Mouse (Mus musculus): ENCODE measurements around the gene Nrxn3. TPM values are rescaled to one million over a fixed set of nuclear protein-coding genes. Genes with fewer than 3 reads are reported as not detected.

The Nrxn3 gene
- polyA plus RNA-seq, 1 experiment from 2014 or later, result 1.4 TPM

DNA sequence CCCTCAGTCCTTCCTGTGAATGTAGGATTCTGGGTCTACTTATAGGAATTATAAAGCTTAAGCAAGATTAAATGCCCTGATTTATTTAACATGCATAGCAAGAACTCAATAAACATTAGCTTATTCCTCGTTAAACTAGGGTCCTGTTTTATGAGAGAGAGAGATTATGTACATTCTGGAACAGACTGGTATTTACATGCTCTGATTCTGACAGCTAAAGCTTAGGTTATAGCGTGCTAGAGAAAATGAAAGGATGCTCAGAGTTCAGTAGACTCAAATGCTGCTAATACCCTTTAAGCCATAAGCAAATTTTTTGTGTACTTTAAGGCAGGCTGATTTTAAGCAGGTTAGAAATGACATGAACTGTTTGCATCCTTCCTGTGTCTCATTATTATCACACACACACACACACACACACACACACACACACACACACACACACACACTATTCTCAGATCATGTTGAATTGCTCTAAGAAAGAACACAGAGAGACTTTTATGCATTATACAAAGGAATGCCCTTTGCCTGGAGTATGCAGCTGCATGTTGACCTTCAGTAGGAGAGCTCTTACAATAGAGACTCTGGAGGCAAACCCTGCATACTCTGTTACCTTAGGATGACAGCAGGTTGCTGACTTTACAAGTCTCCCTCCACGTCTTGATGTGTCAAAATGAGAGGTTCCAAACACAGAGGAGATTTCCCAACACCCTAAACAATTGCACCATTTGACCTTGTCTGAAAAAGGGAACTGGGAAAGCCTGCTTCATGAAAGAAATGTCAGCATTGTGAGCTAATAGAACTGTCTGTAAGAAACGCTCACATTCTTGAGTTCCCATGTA is 568.3 kb downstream of the Nrxn3 start:
- Histone ChIP-seq H3K27ac (ENCODE audit: low read length) (no peak overlapping the region), H3K9me3 (ENCODE audit: control insufficient read depth, low read length) (no peaks in the 10 kb centered on the region), H3K36me3 (ENCODE audit: control insufficient read depth, insufficient read depth, low read length) (no peaks in the 10 kb centered on the region), H3K9ac (ENCODE audit: low read depth, low read length) (no peak overlapping the region), H3K4me3 (ENCODE audit: low read length) (no peak overlapping the region), H3K4me2 (ENCODE audit: low read depth, low read length) (no peak overlapping the region), H3K4me1 (ENCODE audit: control insufficient read depth, insufficient read depth, low read length) (no peaks in the 10 kb centered on the region), H3K27me3 (replicated peaks; ENCODE audit: control insufficient read depth, insufficient read depth, low read length) (no peaks in the 10 kb centered on the region)
- no peak for ATAC-seq
- WGBS, result 30% methylated on average over 4 of the region's 4 CpGs

DNA sequence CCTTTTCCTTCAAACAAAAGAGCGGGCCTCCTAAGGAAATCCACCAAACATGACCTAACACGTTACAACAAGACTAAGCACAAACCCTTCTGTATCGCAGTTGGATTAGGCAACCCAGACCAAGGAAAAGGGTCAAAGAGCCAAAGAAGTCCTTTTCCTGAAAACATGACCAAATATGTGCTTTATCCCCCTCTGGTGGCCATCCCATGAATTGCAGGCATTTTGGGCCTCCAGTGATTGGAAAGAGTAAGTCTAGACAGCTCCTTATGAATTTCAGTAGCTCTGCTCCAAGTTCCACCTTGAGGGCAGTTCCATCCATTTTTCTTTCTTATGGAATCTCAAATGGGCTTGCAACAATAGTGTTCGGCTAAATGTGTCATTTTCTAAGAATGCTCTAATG is 579.3 kb downstream of the Nrxn3 start:
- 46% methylated on average over 4 of the region's 4 CpGs for WGBS
- no peaks in the 10 kb centered on the region for H3K36me3 ChIP-seq (ENCODE audit: control insufficient read depth, insufficient read depth, low read length)
- no peak overlapping the region for H3K4me2 ChIP-seq (ENCODE audit: low read depth, low read length)
- no peak overlapping the region for H3K27ac ChIP-seq (ENCODE audit: low read length)
- no peak overlapping the region for H3K4me3 ChIP-seq (ENCODE audit: low read length)
- no peaks in the 10 kb centered on the region for H3K4me1 ChIP-seq (ENCODE audit: control insufficient read depth, insufficient read depth, low read length)
- H3K27me3 ChIP-seq (replicated peaks; ENCODE audit: control insufficient read depth, insufficient read depth, low read length), result no peaks in the 10 kb centered on the region
- no peaks in the 10 kb centered on the region for H3K9me3 ChIP-seq (ENCODE audit: control insufficient read depth, low read length)
- no peak overlapping the region for H3K9ac ChIP-seq (ENCODE audit: low read depth, low read length)
- ATAC-seq, result no peak

DNA sequence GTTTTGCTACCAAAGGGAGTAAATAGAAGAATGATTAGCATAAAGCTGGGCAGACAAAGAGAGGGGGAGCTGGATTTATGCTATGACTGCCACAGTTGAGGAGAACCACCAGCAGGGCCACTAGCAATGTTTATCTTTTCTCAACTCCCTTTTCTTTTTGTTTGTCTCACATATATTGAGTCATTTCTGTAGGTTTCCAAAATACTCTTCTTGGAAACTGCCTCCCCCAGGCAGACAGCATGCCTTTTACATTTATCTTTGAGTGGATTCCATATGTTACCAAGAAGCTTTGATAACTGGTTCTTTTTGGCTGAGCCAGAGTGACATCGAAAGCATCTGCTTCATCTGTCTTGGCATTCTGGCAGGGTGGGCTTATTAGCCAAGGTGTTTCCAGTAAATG is 587.5 kb downstream of the Nrxn3 start:
- no peaks in the 10 kb centered on the region for H3K27me3 ChIP-seq (replicated peaks; ENCODE audit: control insufficient read depth, insufficient read depth, low read length)
- no peak overlapping the region for H3K27ac ChIP-seq (ENCODE audit: low read length)
- no peak overlapping the region for H3K9ac ChIP-seq (ENCODE audit: low read depth, low read length)
- H3K4me1 ChIP-seq (ENCODE audit: control insufficient read depth, insufficient read depth, low read length), result no peaks in the 10 kb centered on the region
- no peak for ATAC-seq
- 83% methylated on average over 1 of the region's 1 CpGs for WGBS
- no peaks in the 10 kb centered on the region for H3K36me3 ChIP-seq (ENCODE audit: control insufficient read depth, insufficient read depth, low read length)
- no peak overlapping the region for H3K4me2 ChIP-seq (ENCODE audit: low read depth, low read length)
- H3K4me3 ChIP-seq (ENCODE audit: low read length), result no peak overlapping the region
- H3K9me3 ChIP-seq (ENCODE audit: control insufficient read depth, low read length), result no peaks in the 10 kb centered on the region

DNA sequence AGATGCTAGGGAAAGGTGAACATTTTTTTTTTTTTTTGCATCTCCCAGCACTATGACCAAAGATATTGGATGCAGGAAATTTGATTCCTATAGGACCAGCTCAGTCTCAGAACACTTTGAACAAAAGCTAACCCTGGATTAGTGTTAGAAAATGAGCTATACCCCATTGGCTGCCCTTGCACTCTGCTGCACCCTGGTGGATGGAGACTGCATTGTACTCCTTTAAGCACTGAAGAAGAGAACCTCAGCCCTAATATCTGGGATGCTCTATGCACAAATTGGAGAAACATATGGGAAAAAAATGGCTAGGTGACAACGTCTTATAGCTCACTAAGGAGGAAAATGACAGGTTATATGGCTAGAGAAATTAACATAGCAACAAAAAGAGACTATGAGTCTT is 589.9 kb downstream of the Nrxn3 start:
- H3K4me3 ChIP-seq (ENCODE audit: low read length), result no peak overlapping the region
- no peaks in the 10 kb centered on the region for H3K27me3 ChIP-seq (replicated peaks; ENCODE audit: control insufficient read depth, insufficient read depth, low read length)
- H3K27ac ChIP-seq (ENCODE audit: low read length), result no peak overlapping the region
- no peaks in the 10 kb centered on the region for H3K9me3 ChIP-seq (ENCODE audit: control insufficient read depth, low read length)
- 24% methylated on average over 1 of the region's 1 CpGs for WGBS
- ATAC-seq, result no peak
- no peaks in the 10 kb centered on the region for H3K4me1 ChIP-seq (ENCODE audit: control insufficient read depth, insufficient read depth, low read length)
- no peak overlapping the region for H3K4me2 ChIP-seq (ENCODE audit: low read depth, low read length)
- no peak overlapping the region for H3K9ac ChIP-seq (ENCODE audit: low read depth, low read length)
- no peaks in the 10 kb centered on the region for H3K36me3 ChIP-seq (ENCODE audit: control insufficient read depth, insufficient read depth, low read length)

DNA sequence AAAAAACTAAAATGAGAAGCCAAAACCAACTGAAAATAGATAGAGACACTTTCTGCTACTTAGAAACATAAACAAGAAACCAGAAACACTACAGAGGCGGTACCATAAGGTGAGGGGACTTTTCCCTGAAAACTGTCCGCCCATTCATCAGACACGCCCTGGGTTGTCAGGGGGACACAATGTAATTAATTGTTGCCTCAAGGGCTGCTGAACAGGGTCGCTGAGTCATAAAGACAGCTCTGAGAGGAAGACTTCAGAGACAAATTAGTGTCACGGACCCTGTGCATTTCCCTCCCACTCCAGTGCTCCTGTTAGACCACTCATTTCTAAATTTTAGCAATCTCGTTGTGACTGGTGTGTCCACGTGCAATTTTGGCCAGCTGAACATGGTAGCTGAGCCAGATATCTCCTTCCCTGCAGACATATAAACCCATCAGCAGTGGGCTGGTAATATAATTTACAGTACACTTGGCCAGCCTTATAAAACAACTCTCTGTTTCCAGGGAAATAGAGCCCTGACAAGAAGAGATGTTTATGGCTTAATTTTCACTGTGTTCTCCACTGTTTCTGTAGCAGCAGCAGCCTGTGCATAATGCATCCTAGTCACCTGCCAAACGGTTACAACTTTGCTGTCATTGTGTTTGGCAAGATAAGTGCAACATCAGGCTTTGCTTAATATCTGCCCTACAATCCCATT is 603.3 kb downstream of the Nrxn3 start:
- no peaks in the 10 kb centered on the region for H3K9me3 ChIP-seq (ENCODE audit: control insufficient read depth, low read length)
- no peak for ATAC-seq
- 48% methylated on average over 8 of the region's 8 CpGs for WGBS
- H3K4me3 ChIP-seq (ENCODE audit: low read length), result no peak overlapping the region
- H3K36me3 ChIP-seq (ENCODE audit: control insufficient read depth, insufficient read depth, low read length), result no peaks in the 10 kb centered on the region
- no peak overlapping the region for H3K9ac ChIP-seq (ENCODE audit: low read depth, low read length)
- H3K4me1 ChIP-seq (ENCODE audit: control insufficient read depth, insufficient read depth, low read length), result no peaks in the 10 kb centered on the region
- no peak overlapping the region for H3K4me2 ChIP-seq (ENCODE audit: low read depth, low read length)
- H3K27ac ChIP-seq (ENCODE audit: low read length), result no peak overlapping the region
- no peaks in the 10 kb centered on the region for H3K27me3 ChIP-seq (replicated peaks; ENCODE audit: control insufficient read depth, insufficient read depth, low read length)

DNA sequence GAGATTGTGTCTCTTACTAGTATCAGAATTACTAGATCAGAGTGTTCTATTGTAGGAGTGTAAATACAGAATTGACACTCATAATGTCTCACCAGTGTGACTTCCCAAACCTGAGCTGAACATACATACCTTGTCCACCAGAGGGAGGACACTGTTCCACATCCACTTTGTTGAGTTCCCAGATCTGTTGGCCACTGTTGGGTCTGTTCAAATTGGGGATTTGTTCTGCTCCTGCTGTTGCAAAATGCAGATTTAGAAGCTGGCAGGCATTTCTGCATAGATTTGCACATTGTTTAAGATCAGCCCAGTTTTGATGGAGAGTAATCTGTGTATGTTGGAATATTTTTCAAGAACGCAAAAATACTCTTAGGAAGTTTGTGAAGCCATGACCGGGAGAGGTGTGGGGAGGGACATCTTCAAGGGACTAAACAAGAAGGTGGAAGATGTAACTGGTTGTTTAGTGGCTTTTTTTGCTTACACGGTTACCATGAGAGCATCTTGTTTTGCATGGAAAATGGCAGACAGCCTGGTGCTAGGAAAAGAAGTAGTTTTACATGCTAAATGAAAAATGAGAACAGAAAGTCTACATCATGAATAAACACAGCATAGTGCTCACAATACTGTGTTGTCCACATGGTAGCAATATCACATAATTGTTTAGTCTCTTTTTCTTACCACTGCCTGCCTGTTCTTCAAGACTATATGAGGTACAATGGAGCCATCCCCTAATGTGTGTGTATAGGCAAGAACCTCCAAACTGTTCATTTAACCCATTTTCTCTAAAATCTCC is 609.0 kb downstream of the Nrxn3 start:
- Histone ChIP-seq H3K4me2 (ENCODE audit: low read depth, low read length) (no peak overlapping the region), H3K9ac (ENCODE audit: low read depth, low read length) (no peak overlapping the region), H3K36me3 (ENCODE audit: control insufficient read depth, insufficient read depth, low read length) (no peaks in the 10 kb centered on the region), H3K27me3 (replicated peaks; ENCODE audit: control insufficient read depth, insufficient read depth, low read length) (no peaks in the 10 kb centered on the region), H3K4me3 (ENCODE audit: low read length) (no peak overlapping the region), H3K27ac (ENCODE audit: low read length) (no peak overlapping the region), H3K9me3 (ENCODE audit: control insufficient read depth, low read length) (no peaks in the 10 kb centered on the region), H3K4me1 (ENCODE audit: control insufficient read depth, insufficient read depth, low read length) (no peaks in the 10 kb centered on the region)
- 91% methylated on average over 3 of the region's 3 CpGs for WGBS
- ATAC-seq, result no peak

DNA sequence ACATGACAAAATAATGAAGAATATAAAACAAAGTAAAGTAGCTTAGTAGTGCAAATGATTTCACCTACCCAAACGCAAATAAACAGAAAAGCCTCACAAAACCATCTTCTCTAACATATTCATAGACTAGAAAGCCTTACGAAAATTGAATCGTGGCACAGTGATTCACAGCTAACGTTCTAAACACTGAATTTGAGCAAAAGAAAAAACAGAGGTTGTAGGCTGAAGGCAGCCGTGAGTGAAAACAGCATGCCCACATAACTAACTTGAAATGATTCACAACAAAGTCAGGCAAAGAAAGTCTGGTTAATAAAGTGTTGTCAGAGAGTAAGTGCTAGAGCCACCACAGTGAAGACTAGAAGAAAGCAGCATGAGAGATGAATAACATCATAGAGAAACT is 610.8 kb downstream of the Nrxn3 start:
- 84% methylated on average over 5 of the region's 5 CpGs for WGBS
- Histone ChIP-seq H3K9me3 (ENCODE audit: control insufficient read depth, low read length) (no peaks in the 10 kb centered on the region), H3K36me3 (ENCODE audit: control insufficient read depth, insufficient read depth, low read length) (no peaks in the 10 kb centered on the region), H3K4me2 (ENCODE audit: low read depth, low read length) (no peak overlapping the region), H3K4me3 (ENCODE audit: low read length) (no peak overlapping the region), H3K9ac (ENCODE audit: low read depth, low read length) (no peak overlapping the region), H3K4me1 (ENCODE audit: control insufficient read depth, insufficient read depth, low read length) (no peaks in the 10 kb centered on the region), H3K27me3 (replicated peaks; ENCODE audit: control insufficient read depth, insufficient read depth, low read length) (no peaks in the 10 kb centered on the region), H3K27ac (ENCODE audit: low read length) (no peak overlapping the region)
- no peak for ATAC-seq

DNA sequence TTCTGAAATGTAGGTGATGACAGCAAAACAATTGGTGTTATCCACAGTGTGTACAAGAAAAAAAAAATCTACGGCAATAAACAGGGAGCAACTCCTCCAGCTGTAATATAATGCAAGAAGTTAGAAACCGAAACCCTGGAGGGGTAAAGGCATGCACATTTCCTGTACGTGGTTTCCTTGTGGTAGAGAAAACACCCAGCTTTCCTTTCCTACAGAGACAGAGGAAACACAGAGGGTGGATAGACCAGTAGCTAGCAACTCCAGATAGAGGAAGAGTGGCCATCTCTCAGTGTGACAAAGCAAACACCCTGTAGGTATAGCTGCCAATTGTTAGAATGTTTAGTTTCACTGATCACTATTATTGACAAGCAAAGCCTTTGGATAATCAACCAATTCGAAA is 642.2 kb downstream of the Nrxn3 start:
- Histone ChIP-seq H3K27ac (ENCODE audit: low read length) (no peak overlapping the region), H3K4me1 (ENCODE audit: control insufficient read depth, insufficient read depth, low read length) (no peaks in the 10 kb centered on the region), H3K27me3 (replicated peaks; ENCODE audit: control insufficient read depth, insufficient read depth, low read length) (no peaks in the 10 kb centered on the region), H3K4me2 (ENCODE audit: low read depth, low read length) (no peak overlapping the region), H3K9me3 (ENCODE audit: control insufficient read depth, low read length) (no peaks in the 10 kb centered on the region), H3K36me3 (ENCODE audit: control insufficient read depth, insufficient read depth, low read length) (no peaks in the 10 kb centered on the region), H3K4me3 (ENCODE audit: low read length) (no peak overlapping the region), H3K9ac (ENCODE audit: low read depth, low read length) (no peak overlapping the region)
- no peak for ATAC-seq
- WGBS, result 67% methylated on average over 4 of the region's 4 CpGs

DNA sequence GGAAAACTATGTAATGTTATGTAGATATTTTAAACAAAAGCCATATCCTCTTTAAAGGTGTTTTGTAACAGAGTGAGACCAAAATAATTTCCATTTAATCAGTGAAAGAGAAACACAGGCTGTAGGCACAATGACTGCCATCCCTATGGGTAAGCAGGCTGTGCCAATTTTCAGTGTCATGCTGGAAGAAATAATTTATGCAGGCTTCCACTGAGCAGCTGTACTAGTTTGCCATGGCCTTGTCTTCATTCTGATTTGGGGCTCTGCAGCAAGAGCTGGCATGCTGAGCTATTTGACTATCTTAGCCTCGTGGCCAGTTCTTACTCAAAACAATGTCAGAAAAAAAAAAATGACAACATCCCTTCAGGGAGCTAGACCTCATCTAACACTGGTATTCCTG is 647.3 kb downstream of the Nrxn3 start:
- Histone ChIP-seq H3K27ac (ENCODE audit: low read length) (no peak overlapping the region), H3K4me1 (ENCODE audit: control insufficient read depth, insufficient read depth, low read length) (no peaks in the 10 kb centered on the region), H3K4me2 (ENCODE audit: low read depth, low read length) (no peak overlapping the region), H3K27me3 (replicated peaks; ENCODE audit: control insufficient read depth, insufficient read depth, low read length) (no peaks in the 10 kb centered on the region), H3K36me3 (ENCODE audit: control insufficient read depth, insufficient read depth, low read length) (no peaks in the 10 kb centered on the region), H3K9ac (ENCODE audit: low read depth, low read length) (no peak overlapping the region), H3K9me3 (ENCODE audit: control insufficient read depth, low read length) (no peaks in the 10 kb centered on the region), H3K4me3 (ENCODE audit: low read length) (no peak overlapping the region)
- WGBS, result 41% methylated on average over 1 of the region's 1 CpGs
- no peak for ATAC-seq
